Mouse (Mus musculus) hindbrain, postnatal 0 days (tissue): ENCODE results near the gene 1700028P14Rik. TPM values are rescaled to one million over a fixed set of nuclear protein-coding genes. Genes with fewer than 3 reads are reported as not detected.

Source experiments
- ATAC-seq: fragments of 200-750 bp; cut with Nextera tagmentation; 2 replicates; pipeline ENCODE4 v1.8.0; 2017; ENCODE audit warnings: mild to moderate bottlenecking, moderate TSS enrichment, moderate library complexity
- DNase-seq: peaks from one replicate; pipeline ENCODE4 v3.0.0-alpha.2; 2015; ENCODE audit warnings: low spot score
- H3K27ac ChIP-seq: fragments of 300-500 bp; sonication (generic); 2 replicates; pipeline ENCODE4 v1.5.1; 2014; ENCODE audit warnings: mild to moderate bottlenecking
- H3K27me3 ChIP-seq: fragments of 300-500 bp; sonication (generic); 2 replicates; pipeline ENCODE4 v1.6.1; 2014; ENCODE audit warnings: low read length, mixed read lengths; ENCODE audit not compliant: insufficient read depth
- H3K36me3 ChIP-seq: fragments of 300-500 bp; sonication (generic); 2 replicates; pipeline ENCODE4 v1.6.1; 2014; ENCODE audit warnings: low read length, mixed read lengths; ENCODE audit not compliant: insufficient read depth
- H3K4me1 ChIP-seq: fragments of 300-500 bp; sonication (generic); 2 replicates; pipeline ENCODE4 v1.6.1; 2014; ENCODE audit warnings: antibody characterized with exemption, low read length, mixed read lengths; ENCODE audit not compliant: insufficient read depth
- H3K4me2 ChIP-seq: fragments of 300-500 bp; sonication (generic); 2 replicates; pipeline ENCODE4 v1.6.1; 2014; ENCODE audit warnings: low read depth, mild to moderate bottlenecking, low read length, moderate library complexity, mixed read lengths
- H3K4me3 ChIP-seq: fragments of 300-500 bp; sonication (generic); 2 replicates; pipeline ENCODE4 v1.5.1; 2014; ENCODE audit warnings: low read length
- H3K9ac ChIP-seq: fragments of 300-500 bp; sonication (generic); replicated peaks from 2 replicates; pipeline ENCODE4 v1.6.1; 2014; ENCODE audit warnings: mild to moderate bottlenecking, low read length, moderate library complexity, mixed read lengths
- H3K9me3 ChIP-seq: fragments of 300-500 bp; sonication (generic); 2 replicates; pipeline ENCODE4 v1.6.1; 2016; ENCODE audit warnings: low read length, mixed read lengths
- CTCF ChIP-seq: IDR thresholded peaks from 2 replicates; pipeline ENCODE4 v1.5.1; 2016; ENCODE audit warnings: antibody characterized with exemption, control low read depth, low read depth
- WGBS: fragments of 180-500 bp; shearing (Covaris S2); extraction: QIAGEN DNeasy Blood & Tissue Kit; methylation state at CpG from one replicate; pipeline ENCODE4 v1.1.7; 2014; 5-methylcytosine and 5-hydroxymethylcytosine counted together
- polyA plus RNA-seq: library from polyadenylated mRNA; unstranded; fragments of >200 nt; fragmentation: Nextera tagmentation; extraction: Ambion mirVana; gene quantifications from 2 replicates; pipeline ENCODE4 v1.2.1, GENCODE M21; 2015
- total RNA-seq: library from RNA; depleted of rRNA; stranded (reverse); fragments of >200 nt; gene quantifications from 2 replicates; pipeline ENCODE4 v1.2.3, GENCODE M21; 2014

Gene 1700028P14Rik
- total and polyA plus RNA-seq, 2 experiments from 2014 or later: 3.0 to 6.2 TPM

DNA sequence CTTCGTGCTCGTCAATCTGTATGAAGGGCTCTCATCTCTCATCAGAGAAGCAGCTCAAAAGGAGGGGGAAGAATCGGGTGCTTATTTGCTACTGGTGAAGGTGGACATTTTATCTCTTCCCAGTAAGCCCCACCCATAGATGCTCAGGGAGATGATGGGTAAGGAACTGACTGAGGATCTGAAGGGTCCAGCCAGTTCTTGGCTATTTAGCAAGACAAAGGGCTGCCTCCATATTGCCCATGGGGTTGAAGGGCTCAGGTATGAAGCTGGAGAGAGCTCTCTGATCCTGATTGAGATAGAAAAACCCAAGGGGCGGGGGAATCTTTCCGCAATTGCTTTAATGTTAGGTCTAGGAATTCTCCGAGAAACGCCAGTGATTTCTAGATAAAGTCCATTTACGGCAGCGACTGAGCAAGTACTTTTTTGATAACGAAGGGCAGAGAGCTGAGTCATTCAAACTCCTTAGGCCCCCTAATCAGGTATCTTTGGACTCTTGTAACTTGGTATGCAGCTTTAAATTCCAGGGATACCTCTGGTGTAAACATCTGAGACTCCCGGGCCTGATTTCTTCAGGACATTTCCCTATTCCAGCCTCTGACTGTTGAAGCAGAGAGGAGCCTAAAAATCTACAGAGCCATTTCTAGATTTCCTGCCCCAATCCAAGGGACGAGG lies 4.8 kb upstream of the 1700028P14Rik start:
- 74% methylated on average over 12 of the region's 12 CpGs for whole genome bisulfite sequencing
- ATAC-seq (no peak), DNase-seq (no peak)
- Histone ChIP-seq H3K36me3 (no peaks in the 10 kb centered on the region), H3K4me1 (no peaks in the 10 kb centered on the region), H3K9me3 (no peaks in the 10 kb centered on the region), H3K9ac (no peak overlapping the region), H3K27me3 (no peaks in the 10 kb centered on the region), H3K4me2 (no peak overlapping the region), H3K27ac (no peak overlapping the region), H3K4me3 (no peak overlapping the region)
- no peak for TF ChIP-seq CTCF

DNA sequence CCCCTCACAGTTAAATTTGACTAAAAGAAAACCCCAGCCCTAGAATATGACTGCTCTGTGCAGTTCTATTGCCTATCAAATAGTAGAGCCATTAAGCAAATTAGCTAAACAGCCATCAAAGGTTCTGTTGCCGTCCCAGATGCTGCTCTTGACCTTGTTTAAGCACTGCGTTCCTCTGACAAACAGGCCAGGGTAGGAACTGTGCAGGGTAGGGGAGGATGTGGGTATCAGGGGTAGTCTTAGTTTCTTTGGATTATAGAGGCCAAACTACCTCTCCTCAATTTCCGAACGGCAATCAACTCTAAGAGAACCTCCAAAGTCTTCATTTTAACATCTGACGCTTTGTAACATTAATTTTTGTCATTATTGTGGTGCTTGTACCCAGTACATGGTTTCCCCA lies 542 bp upstream of the 1700028P14Rik start:
- Histone ChIP-seq H3K36me3 (no peaks in the 10 kb centered on the region), H3K4me2 (peak overlapping the region; percentile 54; the same call in 1 of the 2 replicates), H3K9me3 (no peaks in the 10 kb centered on the region), H3K27ac (no peak overlapping the region), H3K9ac (no peak overlapping the region), H3K4me3 (no peak overlapping the region), H3K4me1 (no peaks in the 10 kb centered on the region), H3K27me3 (no peaks in the 10 kb centered on the region)
- no peak for TF ChIP-seq CTCF
- DNase-seq (no peak), ATAC-seq (peak; percentile 9; the same call in 1 of the 2 replicates)
- 92% methylated on average over 5 of the region's 5 CpGs for WGBS

DNA sequence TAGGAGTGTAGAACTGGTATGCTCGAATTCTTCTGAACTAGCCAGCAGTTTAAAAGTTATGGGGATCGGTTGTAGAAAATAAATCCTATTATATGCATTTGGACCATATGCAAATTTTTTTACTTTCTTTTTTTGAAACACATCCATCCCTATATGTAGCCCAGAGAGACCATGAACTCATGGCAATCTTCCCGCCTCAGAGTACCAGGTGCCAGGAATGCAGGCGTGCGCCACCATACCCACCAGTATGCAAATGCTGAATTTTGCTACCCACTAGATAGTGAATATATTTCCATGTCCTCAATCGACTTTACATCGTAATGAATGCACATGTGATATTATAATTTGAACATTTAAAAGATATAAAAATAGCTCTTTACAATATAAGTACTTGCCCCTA lies 5.3 kb downstream of the 1700028P14Rik start:
- Histone ChIP-seq H3K4me2 (no peak overlapping the region), H3K27me3 (no peaks in the 10 kb centered on the region), H3K9me3 (no peaks in the 10 kb centered on the region), H3K9ac (no peak overlapping the region), H3K4me1 (no peaks in the 10 kb centered on the region), H3K27ac (no peak overlapping the region), H3K4me3 (no peak overlapping the region), H3K36me3 (no peaks in the 10 kb centered on the region)
- ATAC-seq (no peak), DNase-seq (no peak)
- WGBS: 92% methylated on average over 7 of the region's 7 CpGs
- TF ChIP-seq CTCF: no peak

GRCm38 (mm10) chr19:23645347-23645746 lies 7.3 kb downstream of the 1700028P14Rik start:
- no peaks in the 10 kb centered on the region for H3K9me3 ChIP-seq
- H3K4me2 ChIP-seq: no peak overlapping the region
- no peak for DNase-seq
- 66% methylated on average over 7 of the region's 7 CpGs for WGBS
- H3K9ac ChIP-seq: no peak overlapping the region
- no peaks in the 10 kb centered on the region for H3K27me3 ChIP-seq
- no peak for ATAC-seq
- no peak overlapping the region for H3K27ac ChIP-seq
- TF ChIP-seq CTCF: no peak
- H3K4me1 ChIP-seq: no peaks in the 10 kb centered on the region
- no peaks in the 10 kb centered on the region for H3K36me3 ChIP-seq
- H3K4me3 ChIP-seq: no peak overlapping the region

GRCm38 (mm10) chr19:23643819-23644218 lies 8.8 kb downstream of the 1700028P14Rik start:
- Histone ChIP-seq H3K4me3 (no peak overlapping the region), H3K36me3 (no peaks in the 10 kb centered on the region), H3K9ac (no peak overlapping the region), H3K27ac (no peak overlapping the region), H3K9me3 (no peaks in the 10 kb centered on the region), H3K4me1 (no peaks in the 10 kb centered on the region), H3K27me3 (no peaks in the 10 kb centered on the region), H3K4me2 (no peak overlapping the region)
- no peak for TF ChIP-seq CTCF
- DNase-seq (no peak), ATAC-seq (peak; percentile 27; the same call in 1 of the 2 replicates)
- WGBS: 96% methylated on average over 5 of the region's 5 CpGs

DNA sequence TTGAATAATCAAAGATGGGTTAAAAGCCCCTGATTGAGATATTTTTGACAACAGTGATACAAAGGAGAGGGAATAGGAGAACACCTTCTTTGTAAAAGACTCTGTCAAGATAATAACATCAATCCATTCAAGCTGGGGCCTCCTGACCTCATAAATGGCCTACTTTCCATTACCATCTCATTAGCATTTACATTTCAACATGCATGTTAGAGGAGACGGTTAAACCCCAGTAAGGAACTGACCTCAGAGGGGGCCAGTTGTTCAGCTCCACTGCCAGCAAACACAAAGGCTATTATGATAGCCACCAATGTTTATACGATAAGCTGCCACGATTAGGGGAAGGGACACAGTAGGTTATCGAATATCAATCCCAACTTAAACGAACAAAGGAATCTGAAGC lies 15.8 kb downstream of the 1700028P14Rik start:
- DNase-seq (no peak), ATAC-seq (no peak)
- 15% methylated on average over 5 of the region's 5 CpGs for WGBS
- TF ChIP-seq CTCF: no peak
- Histone ChIP-seq H3K4me2 (no peak overlapping the region), H3K4me1 (no peaks in the 10 kb centered on the region), H3K9ac (no peak overlapping the region), H3K27me3 (no peaks in the 10 kb centered on the region), H3K4me3 (no peak overlapping the region), H3K36me3 (no peaks in the 10 kb centered on the region), H3K27ac (no peak overlapping the region), H3K9me3 (no peaks in the 10 kb centered on the region)
